Mouse (Mus musculus) monocyte, adult 2 months (primary cell): ENCODE data around the gene Tex264.
A peak's percentile ranks its signal among the peaks of the same experiment; 100 is the strongest.

Experiments
- DNase-seq, 2 experiments: peaks; one replicate each; pipeline ENCODE4 v3.0.0; 2022; ENCODE audit warnings: low spot score in 2 of 2, low read depth in 1 of 2

The Tex264 gene

DNA sequence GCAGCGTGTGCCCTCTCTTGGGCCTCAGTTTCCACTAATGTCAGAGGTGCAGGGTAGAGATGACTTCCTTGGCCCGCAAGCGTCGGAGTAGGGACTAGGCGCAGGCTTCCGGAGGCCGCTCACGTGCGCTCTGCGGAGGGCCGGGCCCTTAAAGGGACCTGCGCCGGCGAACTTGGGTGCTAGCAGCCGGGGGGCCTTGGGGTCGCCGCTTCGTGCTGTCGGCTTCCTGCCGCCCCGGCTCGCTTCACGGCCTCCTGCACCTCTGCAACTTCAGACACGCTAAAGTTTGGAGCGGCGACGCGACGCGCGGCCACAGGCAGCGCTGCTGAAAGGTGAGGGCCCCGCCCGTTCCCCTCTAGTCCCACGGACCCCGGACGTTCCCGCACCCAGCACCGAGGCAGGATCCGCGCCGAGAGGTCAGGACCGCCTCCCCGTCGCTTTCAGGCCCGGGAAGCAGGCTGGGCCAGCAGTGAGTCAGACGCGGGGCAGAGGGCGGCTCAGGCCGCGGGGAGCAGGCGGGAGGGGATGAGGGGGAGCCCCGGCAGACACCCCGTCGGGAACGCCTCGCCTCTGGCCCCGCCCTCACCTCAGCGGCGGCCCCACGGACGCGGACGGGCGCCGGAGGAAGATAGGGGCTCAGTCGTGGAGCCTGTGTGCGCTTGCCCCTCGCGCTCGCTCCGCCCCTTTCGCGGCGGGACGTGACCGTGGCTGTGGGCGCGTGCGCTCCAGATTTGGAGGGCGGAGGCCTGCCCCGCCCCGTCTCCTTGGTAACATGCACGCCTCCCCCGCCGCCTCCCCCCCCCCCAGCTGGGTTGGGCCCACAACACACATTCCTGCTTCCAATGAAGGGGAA lies at the start of gene Tex264:
Tex264 (minus strand) TSS at position 679 of the 853 bp plus-strand sequence.
- DNase-seq, result peak; percentile 7 to 45

DNA sequence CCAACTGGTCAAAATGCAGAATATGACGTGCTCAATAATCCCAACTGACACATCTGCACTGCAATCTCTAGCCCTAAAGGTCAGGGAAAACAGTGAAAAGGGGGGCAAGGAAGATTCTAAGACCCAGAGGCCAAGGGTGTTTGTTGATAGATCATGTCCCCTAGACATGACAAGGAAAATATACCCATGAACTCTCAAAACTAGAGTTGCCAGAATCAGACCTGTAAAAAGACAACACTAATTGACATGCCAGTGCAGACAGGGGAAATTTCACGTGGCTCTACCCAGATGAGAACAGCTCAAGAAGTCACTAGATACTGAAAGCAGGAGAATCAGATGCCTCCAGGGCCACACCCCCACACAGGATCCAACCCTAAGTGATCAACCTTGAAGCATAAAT lies 48.0 kb upstream of the Tex264 start:
- DNase-seq, result no peak

DNA sequence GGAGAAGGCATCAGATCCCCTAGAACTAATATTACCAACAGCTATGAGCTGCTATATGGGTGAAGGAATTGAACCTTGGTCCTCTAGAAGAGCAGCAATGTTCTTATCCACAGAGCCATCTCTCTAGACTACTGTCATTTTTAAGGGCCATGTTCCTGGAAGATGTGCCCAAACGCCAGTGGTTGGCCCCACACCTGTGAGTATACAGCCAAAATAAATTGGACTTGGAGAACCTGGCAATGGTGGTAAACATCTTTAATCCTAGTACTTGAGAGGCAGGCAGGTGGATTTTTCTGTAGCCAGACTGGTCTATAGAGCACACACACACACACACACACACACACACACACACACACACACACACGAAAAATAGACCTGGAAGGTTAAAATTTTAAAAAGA lies 43.7 kb upstream of the Tex264 start:
- no peak for DNase-seq

DNA sequence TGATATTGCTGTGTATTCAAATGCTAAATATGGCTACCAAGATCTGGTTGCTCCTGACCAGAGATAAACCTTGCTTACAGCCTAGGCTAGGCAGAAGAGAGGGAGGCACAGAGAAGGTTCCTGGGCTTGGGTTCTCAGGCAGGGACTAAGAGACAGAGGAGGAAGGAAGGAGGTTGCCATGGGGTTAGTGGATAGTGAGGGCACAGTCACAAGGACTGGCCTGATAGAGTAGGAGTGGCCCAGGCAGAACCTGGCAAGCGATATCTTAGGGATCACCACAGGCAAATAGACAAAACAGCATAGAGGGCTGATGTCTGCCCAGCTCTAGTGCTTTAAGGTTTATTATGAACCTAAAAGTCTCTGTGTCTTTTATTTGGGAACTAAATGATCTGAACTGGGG lies 41.2 kb upstream of the Tex264 start:
- no peak for DNase-seq

DNA sequence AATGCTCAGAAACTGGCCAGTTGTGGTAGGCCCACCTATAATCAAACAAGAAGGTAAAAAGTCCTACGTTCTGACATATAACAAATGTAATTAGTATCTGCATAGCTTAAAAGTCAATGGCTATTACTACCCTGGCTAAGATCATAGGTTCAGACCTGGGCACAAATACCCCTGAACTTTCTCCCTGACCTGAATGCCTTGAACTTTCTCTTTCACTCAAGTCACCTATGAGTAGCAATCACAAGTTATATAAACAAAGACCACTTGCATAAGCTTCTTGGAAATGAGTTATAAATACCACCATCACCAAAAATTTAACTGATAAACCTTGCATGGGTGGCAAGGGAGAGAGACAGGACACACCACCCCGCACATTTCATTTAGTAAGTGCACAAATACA lies 39.7 kb upstream of the Tex264 start:
- DNase-seq, result no peak

DNA sequence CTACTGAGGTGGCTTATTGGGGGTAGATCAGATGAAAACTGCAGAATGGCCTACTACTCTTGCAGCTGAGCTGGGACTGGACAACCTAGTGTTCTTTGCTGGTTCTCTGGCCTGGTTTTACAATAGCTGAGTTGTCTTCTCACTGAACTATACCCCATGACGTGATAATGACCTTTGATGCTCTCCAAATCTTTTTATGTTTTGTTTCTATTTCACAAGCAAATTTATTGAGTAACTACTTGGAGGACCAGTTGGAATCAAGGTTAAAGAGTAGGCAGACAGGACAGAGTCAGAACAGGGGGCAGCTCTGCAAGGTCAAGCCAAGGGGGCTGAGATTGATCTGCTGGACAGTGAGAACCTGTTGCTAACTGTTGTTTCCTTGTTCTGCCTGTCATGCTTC lies 39.1 kb upstream of the Tex264 start:
- DNase-seq, result no peak

DNA sequence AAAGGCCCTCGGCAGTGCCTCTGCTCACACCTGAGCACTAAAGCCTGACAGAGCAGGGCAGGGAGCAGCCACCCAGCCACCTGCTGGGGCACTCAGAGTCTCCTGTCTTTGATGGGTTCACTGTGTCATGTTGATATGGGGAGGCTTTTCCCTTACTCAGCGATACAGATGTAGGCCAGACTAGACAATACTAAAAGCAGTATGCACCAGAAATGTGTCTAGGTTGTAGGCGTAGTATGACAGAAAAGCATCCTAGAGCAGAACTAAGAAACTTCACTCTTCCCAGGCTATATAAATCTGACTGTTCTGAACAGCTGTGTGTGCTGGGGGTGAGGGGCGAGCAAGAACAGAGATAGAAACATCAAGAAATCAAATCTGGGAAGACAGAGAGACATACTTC lies 31.0 kb upstream of the Tex264 start:
- DNase-seq, result no peak

DNA sequence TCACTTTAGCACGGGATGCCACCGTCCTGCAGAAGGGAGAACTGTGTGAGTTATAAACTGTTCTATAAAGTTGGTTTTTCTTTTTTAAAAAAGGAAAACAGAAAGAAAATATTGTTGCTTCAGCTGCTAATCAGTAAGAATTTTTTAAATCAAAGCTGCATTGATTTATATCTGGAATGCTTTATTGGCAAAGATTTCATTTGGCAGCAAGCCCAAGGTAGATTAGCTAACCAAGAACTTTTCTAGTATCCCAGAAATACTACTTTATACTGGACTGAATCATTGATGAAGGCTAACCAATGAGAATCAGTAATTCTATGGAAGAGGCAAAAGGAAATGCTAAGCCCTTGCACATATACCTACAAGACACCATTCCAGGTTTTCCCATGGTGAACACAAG lies 30.5 kb upstream of the Tex264 start:
- no peak for DNase-seq

DNA sequence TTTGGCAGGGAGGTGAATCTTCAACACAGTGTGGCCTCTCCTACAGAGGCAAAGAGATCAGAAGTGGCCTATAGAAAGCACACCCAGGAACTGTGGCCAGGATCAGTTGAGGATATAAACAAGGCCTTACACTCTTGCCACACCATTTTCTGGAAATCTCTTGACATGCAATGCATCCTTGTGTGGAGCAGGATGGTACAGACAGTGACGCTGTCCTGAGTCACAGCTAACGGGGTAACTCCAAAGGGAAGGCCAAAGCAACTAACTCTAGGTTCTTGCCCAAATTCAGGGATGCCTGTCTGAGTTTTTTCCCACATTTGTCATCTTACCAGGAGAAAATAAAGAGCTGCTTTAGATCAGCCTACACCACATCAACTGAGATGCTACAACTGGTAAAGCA lies 26.7 kb upstream of the Tex264 start:
- no peak for DNase-seq

DNA sequence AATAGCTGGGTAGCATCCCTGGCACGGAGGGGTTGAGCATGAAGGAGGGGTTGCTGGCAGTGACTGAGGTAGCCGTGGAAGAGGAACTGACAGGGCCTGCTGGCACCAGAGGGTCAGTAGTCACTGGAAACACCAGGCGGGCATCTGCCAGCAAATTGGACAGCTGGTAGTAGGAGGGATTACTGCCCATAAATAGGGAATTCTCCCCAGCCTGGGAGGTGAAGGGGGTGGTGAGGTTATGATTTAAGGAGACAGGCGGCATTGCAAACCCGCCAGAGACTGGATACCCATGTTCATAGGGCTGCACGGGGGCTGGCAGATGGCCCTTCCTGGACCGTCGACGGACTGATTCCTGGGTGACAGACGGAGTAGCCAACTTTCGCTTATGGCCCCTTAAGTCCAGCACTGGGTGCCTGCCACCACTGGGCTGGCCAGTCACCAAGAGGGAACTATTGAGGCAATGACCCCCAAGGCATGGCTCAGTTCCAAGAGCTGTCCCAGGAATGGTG lies 7.3 kb upstream of the Tex264 start:
- DNase-seq, result no peak

DNA sequence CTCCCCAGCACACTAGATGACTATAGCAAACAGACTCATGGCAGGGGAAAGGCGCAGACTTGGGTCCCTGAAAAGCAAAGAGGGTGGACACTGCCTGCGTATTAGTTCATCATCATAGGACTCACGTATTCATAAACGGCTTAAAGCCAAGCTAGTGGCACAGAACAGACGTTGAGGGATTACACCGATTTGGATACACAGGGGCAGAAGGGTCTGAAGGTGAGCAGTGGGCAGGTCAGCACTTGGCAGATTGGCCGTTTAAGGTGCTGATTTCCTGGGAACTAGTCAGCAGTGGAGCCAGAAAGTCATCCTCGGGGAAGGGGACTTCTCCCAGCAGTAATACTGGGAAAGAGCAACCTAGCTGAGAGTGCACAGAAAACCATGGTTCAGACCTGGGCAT lies 3.1 kb upstream of the Tex264 start:
- no peak for DNase-seq

DNA sequence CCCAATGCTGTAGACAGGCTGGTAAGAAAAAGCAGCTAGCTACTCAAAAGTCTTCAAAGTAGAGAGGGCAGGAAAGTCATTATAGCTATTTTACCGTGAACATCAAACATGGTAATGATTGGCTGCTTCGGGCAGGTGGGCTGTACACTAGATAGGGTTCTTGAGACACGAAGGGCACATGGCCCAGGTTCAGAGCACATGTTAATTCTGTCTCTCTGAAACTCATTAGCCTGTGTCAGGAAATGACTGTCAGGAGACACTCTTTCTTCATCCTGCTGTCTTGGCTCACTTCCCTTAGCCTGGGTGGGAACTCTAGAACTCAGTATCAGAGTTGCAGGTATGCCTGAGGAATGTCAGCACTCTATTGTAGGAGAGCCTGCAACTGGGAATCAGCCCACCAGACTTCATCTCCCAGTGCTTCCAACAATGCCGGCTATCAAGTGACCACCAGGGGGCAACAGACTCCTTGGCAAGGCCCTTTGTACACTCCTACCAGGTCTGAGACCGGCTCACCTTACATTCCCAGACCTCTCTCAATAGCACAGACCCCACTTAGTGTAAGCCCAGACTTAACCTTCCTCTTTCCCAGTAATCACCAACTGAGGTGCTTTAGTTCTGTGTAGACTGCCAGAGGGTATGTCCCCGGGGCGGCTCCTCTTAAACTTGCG lies 1.4 kb upstream of the Tex264 start:
- peak; percentile 19 to 45 for DNase-seq

DNA sequence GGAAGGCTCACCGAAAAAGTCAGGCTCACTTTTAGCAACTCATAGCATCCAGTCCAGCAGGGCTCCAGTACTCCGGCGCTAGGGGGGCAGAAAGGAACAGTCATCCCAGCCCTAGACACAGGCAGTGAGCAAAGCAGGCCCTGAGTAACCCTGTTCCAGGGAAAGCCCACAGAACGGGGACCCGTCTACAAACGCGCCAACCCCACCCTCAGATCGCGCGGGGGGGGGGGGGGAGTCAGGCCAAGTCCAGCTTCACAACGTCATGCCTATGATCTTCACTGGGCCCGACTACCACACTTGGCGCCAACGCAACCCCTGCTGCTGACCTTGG lies 844 bp downstream of the Tex264 start:
- DNase-seq, result no peak

DNA sequence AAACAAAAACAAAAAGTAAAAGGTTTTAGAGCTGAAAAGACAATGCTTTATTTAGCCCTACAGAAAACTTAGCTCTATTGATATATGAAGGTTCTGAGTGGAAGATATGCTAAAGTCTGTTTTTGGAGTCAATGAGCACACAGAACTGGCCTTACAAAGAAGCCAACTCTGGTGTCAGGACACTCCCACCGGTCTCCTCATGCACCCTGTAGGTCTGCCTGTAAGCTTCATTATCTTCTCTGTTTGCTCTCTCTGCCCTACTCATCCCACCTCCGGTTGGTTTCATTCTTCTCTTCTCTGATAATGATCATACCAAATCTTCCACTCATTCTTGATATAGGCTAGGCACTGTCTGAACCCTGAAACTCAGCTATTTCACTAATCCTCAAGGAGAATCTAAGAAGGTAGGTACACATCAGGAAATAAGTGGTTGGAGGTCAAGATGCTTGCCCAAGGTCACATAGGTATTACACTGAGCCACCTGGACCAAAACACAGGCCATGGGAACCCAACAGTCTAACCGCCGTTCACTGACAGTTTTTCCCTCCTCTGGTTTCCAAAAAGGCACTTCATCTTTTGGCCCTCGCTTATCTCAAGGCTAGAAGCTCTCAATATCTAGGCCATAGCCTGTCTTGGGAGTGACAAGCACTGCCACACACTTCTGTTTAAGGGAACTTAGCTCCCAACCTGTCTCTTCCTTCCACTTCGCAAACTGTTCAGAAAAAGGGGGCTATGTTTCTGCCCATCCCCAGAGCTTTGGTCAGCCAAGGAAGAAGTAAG lies 1.4 kb downstream of the Tex264 start:
- DNase-seq, result no peak

DNA sequence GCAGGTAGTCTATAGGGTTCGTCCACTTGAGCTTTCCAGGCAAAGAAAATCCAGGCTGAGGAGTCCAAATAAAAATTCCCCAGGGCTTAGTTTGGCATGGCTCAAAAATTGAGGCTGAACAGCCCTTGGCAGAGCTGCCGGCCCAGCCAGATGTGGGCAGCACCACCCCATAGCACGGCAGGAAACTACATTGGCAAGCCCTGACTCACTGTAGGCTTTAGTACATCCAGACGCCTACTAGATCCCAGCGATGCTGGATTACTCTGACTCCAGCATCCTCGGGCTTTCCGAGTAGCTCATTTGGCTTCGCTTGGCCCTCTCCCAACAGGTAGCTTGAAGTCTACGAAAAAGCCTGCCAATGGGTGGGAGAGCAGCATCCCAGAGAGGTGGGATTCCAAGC lies 4.7 kb downstream of the Tex264 start:
- no peak for DNase-seq

DNA sequence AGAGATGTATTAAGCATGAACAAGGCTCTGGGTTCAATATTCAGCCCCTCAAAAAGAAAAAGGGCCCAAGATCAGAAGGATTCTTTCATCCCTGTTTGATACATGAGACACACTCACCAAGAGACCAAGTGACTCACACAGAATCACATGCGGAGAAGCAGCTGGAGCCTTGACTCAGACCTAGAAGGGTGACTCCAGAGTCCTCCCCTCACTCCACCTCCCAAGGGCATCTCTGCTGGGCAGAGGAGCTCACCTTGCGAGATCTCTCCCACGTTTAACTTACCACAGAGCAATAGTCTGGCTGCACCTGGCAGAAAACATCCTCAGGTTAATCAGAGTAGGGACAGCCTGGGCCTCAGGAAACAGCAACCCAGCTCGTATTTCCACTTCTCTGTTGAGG lies 7.5 kb downstream of the Tex264 start:
- no peak for DNase-seq

DNA sequence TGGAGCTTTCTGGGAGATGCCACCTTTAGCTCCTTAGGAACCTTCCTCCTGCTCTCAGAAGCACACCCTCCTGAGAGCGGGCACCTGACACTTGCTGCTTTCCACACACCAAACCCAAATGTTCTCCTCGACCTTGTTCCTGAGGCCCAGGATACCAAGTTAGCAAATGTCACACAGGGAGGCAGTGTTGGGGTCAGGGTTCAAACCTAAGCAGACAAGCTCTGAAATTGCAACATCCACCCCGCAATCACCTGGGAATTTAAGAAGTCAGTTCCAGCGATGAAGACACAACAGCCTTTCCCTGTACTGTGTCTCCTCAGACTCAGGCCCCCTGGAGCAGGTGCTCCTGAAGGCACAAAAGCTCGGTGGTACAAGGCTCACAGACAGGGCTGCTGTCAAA lies 8.0 kb downstream of the Tex264 start:
- no peak for DNase-seq

DNA sequence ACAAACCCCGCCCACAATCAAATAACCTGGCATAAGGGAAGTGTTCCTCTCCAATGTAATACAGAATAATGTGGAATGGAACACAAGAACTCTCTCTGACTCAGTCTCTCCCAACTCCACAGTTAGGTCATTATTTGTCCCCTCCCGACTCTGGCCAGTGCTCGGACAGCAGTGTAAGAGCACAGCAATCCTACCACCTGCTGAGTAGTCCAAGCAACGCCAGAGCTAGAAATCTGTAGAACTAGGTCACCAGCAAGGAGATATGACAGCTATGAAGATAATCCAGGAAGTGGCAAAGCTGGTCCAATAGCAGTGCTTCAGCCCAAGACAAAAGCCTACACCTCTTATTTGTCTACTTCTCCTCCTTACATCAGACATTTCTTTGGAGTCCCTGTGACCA lies 9.2 kb downstream of the Tex264 start:
- no peak for DNase-seq

DNA sequence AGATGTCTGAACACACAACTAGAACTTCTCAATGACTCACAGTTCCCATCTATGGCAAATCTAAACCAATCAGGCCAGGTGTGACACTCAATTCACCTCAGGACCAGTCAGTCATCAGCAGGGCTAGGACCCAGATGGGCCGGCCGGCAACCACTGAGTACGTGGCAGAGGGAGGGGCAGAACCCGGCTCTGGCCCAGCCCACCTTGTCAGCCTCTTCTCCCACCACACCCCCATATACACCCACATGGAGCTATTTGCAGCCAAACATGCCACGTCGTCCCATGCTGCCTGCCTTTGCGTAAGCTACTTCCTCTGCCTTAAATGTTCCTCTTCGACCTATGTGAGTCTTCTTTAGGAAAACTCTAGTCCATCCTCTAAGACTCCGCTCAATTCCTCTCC lies 9.8 kb downstream of the Tex264 start:
- no peak for DNase-seq

DNA sequence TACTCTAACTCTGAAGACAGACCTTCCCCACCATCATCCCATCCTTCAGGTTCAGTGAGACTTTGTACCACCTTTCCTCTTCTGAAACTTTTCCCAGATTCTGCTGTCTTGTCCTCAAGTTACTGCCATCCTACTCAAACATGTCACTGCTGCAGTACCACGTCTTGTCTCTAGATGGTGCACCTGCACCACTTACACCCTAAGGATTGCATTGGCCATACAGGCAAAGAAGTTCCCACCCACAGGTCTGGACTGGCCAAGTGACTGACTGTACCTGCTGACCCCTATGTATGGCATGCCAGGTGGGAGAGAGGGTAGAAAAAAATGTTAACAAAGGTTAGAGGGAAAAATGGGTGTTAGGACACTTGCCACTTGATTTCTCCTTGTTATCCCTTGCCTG lies 10.2 kb downstream of the Tex264 start:
- peak in 1 of 2 experiments; percentile 59 for DNase-seq

DNA sequence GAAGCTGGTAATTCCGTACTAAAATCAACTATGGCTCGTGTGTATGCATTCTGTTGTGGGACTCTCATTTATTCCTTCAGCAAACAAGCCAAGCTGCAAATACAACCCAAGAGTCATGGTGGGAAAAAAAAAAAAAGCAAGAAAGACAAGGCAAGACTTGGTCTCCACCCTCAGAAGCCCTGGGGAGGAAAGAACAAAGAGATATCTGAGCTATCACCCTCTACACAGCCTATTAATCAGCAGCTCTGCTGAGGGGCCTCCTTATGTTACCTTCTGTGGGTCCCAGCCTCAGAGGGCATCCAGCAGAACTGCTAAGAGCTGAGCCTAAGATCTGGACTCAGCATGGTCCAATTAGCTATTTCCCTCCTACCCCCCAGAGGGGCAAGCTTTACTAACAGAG lies 11.9 kb downstream of the Tex264 start:
- no peak for DNase-seq

DNA sequence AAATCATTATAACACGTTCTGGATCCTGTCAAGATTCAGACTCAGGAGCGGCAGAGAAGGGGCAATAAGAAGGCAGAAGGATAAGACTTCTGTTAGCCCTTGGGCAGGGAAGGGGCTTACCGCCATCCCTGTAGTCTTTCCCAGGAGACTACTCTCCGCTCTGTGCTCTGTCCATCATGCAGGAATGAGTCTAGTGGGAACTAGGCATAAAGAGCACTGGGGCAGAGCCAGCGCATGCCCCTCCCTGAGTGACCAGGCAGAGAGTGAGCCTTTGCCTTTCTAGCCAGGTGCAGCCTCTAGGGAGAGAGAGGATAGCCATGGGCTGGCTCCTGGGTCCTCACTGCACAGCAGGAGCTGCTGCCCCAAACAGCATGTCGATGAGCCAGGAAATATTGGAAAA lies 20.9 kb downstream of the Tex264 start:
- DNase-seq, result no peak
